Mouse (Mus musculus) embryo, embryonic 11.5 days (tissue): ENCODE measurements at regions not wholly inside any gene's neighbourhood (a gene's known extent, or its start where the extent isn't known, plus 50 kb on each side); places are given as distances from the start of the nearest gene placed in this dataset.
"Not testable (repeated sequence)": the region's sequence is repeated elsewhere in the genome, so short reads cannot be mapped to it uniquely, and the experiment has no call there.

Experiments used
- DNase-seq: peaks from one replicate; pipeline ENCODE4 v3.0.0-alpha.2; 2012; ENCODE audit warnings: low read depth, low spot score

GRCm38 (mm10) chr6:37696074-37696473 lies 166.1 kb downstream of the Akr1d1 start:
- DNase-seq, result no peak

- DNase-seq, result no peak
Observed at GRCm38 (mm10) chr6:37703946-37704345, 166.7 kb upstream of the Trim24 start.

- no peak for DNase-seq
Observed at GRCm38 (mm10) chr6:37705733-37706145, 164.9 kb upstream of the Trim24 start.

- DNase-seq, result not testable (repeated sequence)
Observed at GRCm38 (mm10) chr6:37707671-37708070, 162.9 kb upstream of the Trim24 start.

GRCm38 (mm10) chr6:37711766-37712165 lies 158.8 kb upstream of the Trim24 start:
- no peak for DNase-seq

- DNase-seq, result no peak
Observed at GRCm38 (mm10) chr6:37713411-37713810, 157.2 kb upstream of the Trim24 start.

- DNase-seq, result no peak
Observed at GRCm38 (mm10) chr6:37714223-37714928, 156.2 kb upstream of the Trim24 start.

GRCm38 (mm10) chr6:37721736-37722135 lies 148.9 kb upstream of the Trim24 start:
- DNase-seq, result no peak

GRCm38 (mm10) chr6:37723337-37723736 lies 147.3 kb upstream of the Trim24 start:
- no peak for DNase-seq

- no peak for DNase-seq
Observed at GRCm38 (mm10) chr6:37724240-37724639, 146.4 kb upstream of the Trim24 start.

- no peak for DNase-seq
Observed at GRCm38 (mm10) chr6:37728621-37729020, 142.0 kb upstream of the Trim24 start.

GRCm38 (mm10) chr6:37729165-37729564 lies 141.4 kb upstream of the Trim24 start:
- DNase-seq, result no peak

- DNase-seq, result no peak
Observed at GRCm38 (mm10) chr6:37730500-37731239, 139.9 kb upstream of the Trim24 start.

- peak; percentile 41 for DNase-seq
Observed at GRCm38 (mm10) chr6:37732385-37732784, 138.2 kb upstream of the Trim24 start.

GRCm38 (mm10) chr6:37735288-37735961 lies 135.2 kb upstream of the Trim24 start:
- DNase-seq, result no peak

GRCm38 (mm10) chr6:37735962-37736297 lies 134.7 kb upstream of the Trim24 start:
- DNase-seq, result no peak

GRCm38 (mm10) chr6:37740982-37741889 lies 129.4 kb upstream of the Trim24 start:
- DNase-seq, result no peak

GRCm38 (mm10) chr6:37741916-37742315 lies 128.7 kb upstream of the Trim24 start:
- not testable (repeated sequence) for DNase-seq

- DNase-seq, result no peak
Observed at GRCm38 (mm10) chr6:37744679-37745078, 125.9 kb upstream of the Trim24 start.

GRCm38 (mm10) chr6:37745393-37746100 lies 125.1 kb upstream of the Trim24 start:
- no peak for DNase-seq

- DNase-seq, result not testable (repeated sequence)
Observed at GRCm38 (mm10) chr6:37747793-37748192, 122.8 kb upstream of the Trim24 start.
